Mouse (Mus musculus): ENCODE data around the gene Zp3r.
A peak's percentile ranks its signal among the peaks of the same experiment; 100 is the strongest.
"Not testable (repeated sequence)": the region's sequence is repeated elsewhere in the genome, so short reads cannot be mapped to it uniquely, and the experiment has no call there.

Zp3r gene

DNA sequence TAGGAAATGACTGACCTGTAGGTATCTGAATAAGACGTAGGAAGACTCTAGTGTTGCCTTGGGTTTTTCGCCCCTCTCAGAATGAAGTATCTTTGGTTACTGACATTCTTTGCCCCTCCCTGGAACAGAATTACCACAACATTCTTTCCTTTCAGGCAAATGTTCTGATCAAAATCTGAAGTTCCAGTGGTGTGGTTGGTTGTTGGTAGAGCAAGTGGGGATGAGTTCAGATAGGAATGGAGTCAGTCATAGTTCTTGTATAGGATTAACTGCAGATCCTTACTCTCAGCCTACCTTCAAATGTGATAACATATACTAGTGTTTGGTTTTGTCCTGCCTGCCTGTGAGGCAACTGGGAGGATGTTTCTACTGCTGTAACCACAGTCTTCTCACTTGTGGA, at the start of gene Zp3r:
Gene Zp3r (minus strand): TSS at position 101 of the 400 bp plus-strand sequence.
- DNase-seq (ENCODE audit: low read depth, low spot score): no peak

- no peak for DNase-seq (ENCODE audit: low read depth, low spot score)
Observed at GRCm38 (mm10) chr1:130678551-130678950, 49.1 kb upstream of the Zp3r start.

DNA sequence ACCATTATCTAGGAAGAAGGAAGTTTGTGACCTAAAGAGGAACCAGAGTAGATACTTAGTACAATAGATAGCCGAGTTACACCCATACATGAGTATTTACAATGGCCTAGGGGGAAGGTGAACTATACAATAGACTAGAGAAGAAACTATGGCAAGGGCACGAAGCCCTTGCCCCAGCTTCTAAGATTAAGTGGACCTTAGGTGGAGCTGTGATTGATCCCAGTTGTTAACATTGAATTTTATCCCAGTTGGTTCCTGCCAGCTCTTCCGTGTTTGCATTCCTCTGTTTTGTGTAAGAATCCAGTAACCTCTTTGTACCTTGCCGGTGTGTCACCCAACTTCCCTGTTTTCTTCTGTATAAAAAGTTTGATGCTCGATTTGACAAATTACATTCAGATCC, 34.2 kb upstream of the Zp3r start:
- DNase-seq (ENCODE audit: low read depth, low spot score): not testable (repeated sequence)

- no peak for DNase-seq (ENCODE audit: low read depth, low spot score)
Observed at GRCm38 (mm10) chr1:130661454-130661853, 32.0 kb upstream of the Zp3r start, which contains the start of gene C4bp. Gene C4bp, minus strand, starts transcription at chr1:130661632.

DNA sequence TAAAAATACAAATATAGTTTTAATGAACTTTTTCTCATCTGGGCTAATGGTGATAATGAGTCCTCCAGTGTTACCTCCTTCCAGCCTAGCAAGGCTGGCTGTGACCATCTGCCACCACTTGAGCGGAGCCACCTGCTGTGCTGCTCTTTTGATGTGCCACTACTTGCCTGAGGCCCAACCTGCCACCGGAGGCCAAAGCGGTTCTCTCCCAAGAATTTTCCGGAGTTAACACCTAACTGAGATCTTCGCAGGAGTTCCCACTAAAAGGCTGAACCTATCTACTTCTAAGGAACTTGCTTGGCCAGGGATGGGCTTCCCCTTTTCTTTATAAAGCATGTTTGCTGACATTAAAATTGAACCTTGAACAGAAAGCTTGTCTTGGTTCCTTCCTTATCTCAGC, 30.2 kb upstream of the Zp3r start:
- not testable (repeated sequence) for DNase-seq (ENCODE audit: low read depth, low spot score)

DNA sequence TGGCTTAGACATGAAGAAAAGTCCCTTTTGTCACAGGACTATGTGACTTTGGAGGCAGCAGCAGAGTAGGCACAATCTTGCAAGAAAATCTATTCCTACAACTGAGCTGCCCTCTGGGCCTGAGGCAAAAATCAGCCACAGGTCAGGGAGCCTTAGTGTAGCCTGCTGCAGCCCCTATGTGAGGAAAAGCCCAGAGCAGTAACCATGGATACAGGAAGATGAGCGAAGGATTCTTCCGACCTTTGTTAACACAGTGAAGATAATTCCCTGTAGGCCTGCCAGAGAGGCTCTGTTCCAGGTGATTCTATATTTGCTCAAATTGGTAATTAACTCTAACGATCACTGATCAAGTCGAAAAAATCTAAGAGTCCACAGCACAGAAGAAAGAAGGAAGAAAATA, 14.7 kb upstream of the Zp3r start:
- DNase-seq (ENCODE audit: low read depth, low spot score): no peak

DNA sequence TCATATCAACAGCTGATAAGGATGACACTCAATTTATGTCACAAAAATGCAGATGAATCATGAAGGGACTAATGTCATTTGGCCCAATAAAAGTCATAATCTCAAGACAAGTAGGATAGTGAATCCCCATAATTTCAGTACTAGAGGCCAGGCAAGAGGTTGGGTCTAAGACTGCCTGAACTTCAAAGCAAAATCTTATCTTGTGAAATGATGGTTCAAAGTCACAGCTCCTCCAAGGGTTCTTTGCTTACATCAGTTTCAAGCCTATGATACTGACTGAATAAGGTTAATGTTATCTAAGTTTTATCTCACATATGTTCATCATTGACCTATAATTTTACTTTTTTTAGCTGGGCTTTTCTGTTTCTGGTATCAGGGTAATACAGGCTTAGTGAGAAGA, 11.5 kb upstream of the Zp3r start:
- DNase-seq (ENCODE audit: low read depth, low spot score): no peak

DNA sequence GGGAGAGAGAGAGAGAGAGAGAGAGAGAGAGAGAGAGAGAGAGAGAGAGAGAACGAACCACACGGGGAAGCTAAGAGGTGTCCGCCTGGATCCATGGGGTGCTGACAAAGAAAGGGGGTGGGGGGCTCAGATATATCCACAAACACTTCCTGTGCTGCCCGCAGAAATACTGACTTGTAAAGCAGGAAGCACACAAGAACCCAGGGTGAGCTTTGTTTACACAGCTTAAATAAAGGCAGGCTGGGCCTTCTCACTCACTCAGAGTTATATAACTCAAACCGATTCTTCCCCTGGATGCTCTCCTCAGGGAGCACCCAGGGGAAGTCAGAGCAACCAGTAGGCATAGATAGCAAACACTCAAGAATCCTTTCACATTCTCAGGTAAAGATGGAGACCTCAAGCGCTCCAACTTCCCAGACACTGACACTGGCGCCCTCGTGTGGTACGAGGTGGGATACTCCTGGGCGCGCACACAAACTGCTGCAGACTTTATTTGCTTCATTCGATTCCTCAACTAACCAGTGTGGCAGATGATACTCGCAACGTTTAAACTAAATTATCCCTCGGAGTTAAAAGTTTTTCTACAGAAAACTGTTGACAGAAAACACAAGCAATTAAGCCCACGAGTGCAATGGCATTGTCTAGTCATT, 4.5 kb upstream of the Zp3r start:
- DNase-seq (ENCODE audit: low read depth, low spot score): peak; percentile 82

GRCm38 (mm10) chr1:130633316-130633715, 3.9 kb upstream of the Zp3r start:
- DNase-seq (ENCODE audit: low read depth, low spot score): no peak

DNA sequence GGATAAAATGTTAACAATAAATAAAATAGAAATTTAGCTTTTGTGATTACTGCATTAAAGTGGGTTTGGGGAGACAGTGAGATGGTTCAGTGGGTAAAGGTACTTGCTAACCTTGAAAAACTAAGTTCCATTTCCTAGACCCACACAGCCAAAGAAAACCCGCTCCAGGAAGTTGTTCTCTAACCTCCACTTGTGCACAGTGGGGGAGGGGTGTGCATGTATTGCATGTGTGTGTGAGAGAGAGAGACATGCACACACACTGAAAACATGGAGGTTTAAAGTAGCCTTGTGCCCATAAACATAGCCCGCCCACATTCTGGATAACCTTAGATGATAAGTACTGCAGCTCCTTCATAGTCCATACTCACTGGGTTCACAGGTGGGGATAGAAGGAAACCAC, 33.1 kb downstream of the Zp3r start:
- DNase-seq (ENCODE audit: low read depth, low spot score): no peak

DNA sequence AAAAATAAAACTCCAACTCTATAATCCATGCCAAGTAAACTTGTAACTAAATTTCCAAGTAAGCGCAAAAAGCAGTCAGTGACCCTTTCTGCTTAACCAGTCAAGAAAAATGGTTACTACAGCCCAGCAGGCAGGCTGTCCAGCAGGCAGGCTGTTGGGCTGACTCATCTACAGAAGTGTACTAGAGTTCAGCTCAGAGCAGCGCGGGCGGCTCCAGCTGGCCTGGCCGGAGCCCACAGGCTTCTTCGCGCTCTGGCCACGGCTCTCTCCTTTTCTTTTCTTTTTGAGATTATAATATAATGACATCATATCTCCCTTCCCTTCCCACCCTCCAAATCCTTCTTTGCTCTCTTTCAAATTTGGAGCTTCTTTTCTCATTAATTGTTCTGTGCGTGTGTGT, 40.8 kb downstream of the Zp3r start:
- no peak for DNase-seq (ENCODE audit: low read depth, low spot score)

DNA sequence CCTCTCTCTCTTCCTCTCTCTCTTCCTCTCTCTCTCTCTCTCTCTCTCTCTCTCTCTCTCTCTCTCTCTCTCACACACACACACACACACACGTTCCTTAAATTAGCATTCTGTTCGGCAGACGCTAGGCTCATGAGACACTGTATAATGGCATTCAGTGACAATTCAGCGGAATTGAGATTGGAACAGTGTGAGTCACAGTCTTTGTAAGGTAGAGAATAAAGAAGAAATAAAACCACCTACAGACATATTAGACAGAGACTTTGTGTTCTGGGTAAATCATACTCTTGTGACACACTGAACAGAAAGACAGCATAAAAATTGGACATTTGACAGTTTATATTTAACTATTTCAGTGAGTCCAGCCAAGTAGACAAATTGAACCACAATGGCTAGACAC, 53.0 kb downstream of the Zp3r start:
- no peak for DNase-seq (ENCODE audit: low read depth, low spot score)

DNA sequence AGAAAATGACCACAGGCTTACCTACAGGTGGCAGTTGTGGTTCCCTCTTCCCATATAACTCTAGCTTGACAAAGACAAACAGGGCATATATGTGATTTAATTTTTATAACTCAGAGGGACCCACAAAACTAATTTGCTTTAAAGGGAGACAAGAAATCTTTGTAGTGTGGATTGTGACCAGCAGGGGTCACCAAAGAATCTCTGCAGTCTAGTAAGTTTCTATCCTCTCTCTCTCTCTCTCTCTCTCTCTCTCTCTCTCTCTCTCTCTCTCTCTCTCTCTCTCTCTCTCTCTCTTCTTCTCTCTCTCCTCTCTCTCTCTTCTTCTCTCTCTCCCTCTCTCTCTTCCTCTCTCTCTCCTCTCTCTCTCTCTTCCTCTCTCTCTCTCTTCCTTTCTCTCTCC, 53.5 kb downstream of the Zp3r start:
- peak; percentile 32 for DNase-seq (ENCODE audit: low read depth, low spot score)

GRCm38 (mm10) chr1:130551407-130552249, 77.8 kb downstream of the Zp3r start:
- DNase-seq (ENCODE audit: low read depth, low spot score): peak; percentile 45

- peak; percentile 45 for DNase-seq (ENCODE audit: low read depth, low spot score)
Observed at GRCm38 (mm10) chr1:130550242-130551167, 78.9 kb downstream of the Zp3r start.

DNA sequence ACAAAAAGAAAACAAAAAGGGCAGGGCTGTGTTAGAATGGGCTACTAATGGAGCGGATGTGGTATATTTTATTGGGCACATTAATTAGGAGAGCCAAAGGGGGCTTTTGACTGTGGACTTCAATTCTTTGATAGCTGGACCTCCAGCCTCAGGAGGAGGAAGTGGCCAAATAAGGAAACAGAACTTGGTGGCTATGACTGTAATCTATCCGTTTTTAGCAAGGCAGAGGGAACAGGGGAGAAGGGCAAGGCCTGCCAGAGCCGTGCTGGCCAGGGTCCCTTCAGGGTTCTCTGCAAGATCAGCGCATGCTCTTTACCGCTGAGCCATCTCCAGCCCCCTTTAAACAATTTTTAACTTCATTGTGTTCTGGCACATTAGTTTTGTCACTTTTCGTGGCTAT, 79.7 kb downstream of the Zp3r start:
- DNase-seq (ENCODE audit: low read depth, low spot score): no peak

- peak; percentile 16 for DNase-seq (ENCODE audit: low read depth, low spot score)
Observed at GRCm38 (mm10) chr1:130549160-130549559, 80.3 kb downstream of the Zp3r start.

DNA sequence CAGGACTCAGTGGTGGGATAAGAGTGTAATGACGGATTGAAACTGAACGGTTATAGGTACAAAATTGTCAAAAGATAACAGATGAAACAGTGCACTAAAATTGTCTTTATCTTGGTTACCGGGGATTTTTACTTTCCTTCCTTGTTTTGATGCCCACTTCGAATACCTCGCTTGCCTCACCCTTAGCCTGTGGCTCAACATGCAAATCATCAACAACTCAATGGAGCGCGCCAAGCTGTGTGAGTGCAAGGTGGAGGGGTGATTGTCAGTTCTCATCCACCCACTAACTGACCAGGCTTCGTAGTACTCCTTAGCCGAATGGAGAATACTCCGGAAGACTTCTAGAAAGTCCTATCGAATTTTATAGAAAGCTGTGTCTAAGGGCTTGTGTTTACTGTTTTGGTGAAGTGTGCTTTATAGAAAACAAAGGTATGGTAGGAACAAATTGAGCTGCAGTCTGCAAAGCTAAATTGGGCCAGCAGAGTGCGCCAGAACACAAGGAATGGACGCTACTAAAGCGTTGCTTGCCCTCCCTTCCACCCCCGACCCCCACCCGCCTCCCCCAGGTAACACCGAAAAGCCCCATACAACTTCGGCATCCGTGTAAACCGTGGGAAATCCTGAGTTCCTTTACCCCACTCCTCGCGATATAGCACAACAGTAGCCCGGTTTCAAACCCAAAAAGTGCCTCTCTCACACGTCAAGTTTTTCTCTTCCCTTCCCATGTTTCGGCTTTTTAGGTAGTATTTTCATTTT, 81.6 kb downstream of the Zp3r start:
- peak; percentile 56 for DNase-seq (ENCODE audit: low read depth, low spot score)

Measured in CD4-positive helper T cell, adult 2 months (primary cell).